In the genomic region with DNA sequence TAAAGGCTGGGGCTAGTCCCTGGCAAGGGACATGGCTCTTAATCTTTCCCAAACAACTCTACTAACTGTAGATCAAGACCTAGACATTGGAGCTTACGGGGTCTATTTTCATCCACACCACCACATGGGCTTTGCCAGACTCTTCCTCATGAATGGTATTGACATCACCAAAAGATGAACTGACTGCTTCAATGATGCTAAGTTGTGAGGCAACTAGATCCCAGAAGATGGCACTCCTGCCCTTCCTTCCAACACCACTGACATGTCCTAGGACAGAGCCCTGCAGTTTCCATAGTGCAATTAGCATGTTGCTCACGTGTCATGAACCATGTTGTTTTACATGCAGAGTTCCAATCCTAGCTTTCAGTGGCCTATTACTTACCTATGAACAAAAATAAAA, we compare ENCODE assay signal across 13 mouse cellular contexts.
DNase-seq lines count a peak whose midpoint lies in the region; ATAC-seq and TF ChIP-seq lines count a peak whose summit lies in the region.
"Had no signal": no experiment of that assay in that cellular context is flagged by ENCODE, and none has a peak within 500 bp of the region (broad histone marks: within the 10 kb centered on the region; RNA-seq: fewer than 3 reads in every experiment).

No protein-coding gene starts in this region.

- no peak for TF ChIP-seq POLR2A in cerebellum, adult 2 months (IDR thresholded peaks at IDR 0.05; ENCODE audit: borderline replicate concordance, insufficient read depth, low read length)

- no peaks in the 10 kb centered on the region for H3K9me3 ChIP-seq in intestine, postnatal 0 days (ENCODE audit: control insufficient read depth)
- H3K9me3 ChIP-seq in intestine, embryonic 15.5 days = no peaks in the 10 kb centered on the region
- no peaks in the 10 kb centered on the region for H3K9me3 ChIP-seq in lung, embryonic 14.5 days (ENCODE audit: low read depth, low read length)
- H3K9me3 ChIP-seq: limb, embryonic 13.5 days; midbrain, embryonic 12.5 days had no signal

- peak in 1 of 2 experiments; percentile 12 for DNase-seq in cerebellum, adult 2 months
- DNase-seq in cerebellum, adult 11 months = no peak
- no peak for DNase-seq in lung, embryonic 14.5 days
- DNase-seq in lung, postnatal 25 days (ENCODE audit: low spot score) = no peak
- DNase-seq in brain, adult 2 months (ENCODE audit: low read depth, low spot score) = peak; percentile 57
- no peak for DNase-seq in urinary bladder, adult 18-20 months (ENCODE audit: low spot score in 2 of 2)
- DNase-seq: heart, postnatal 4 days; kidney, adult 11 months; lung, postnatal 36 days had no signal

- H3K4me2 ChIP-seq in intestine, postnatal 0 days (replicated peaks; ENCODE audit: low read depth) = no peak overlapping the region
- no peak overlapping the region for H3K4me2 ChIP-seq in intestine, embryonic 15.5 days (replicated peaks)
- H3K4me2 ChIP-seq in lung, embryonic 14.5 days = no peak overlapping the region
- H3K4me2 ChIP-seq: limb, embryonic 13.5 days; midbrain, embryonic 12.5 days had no signal

- H3K4me3 ChIP-seq in cerebellum, adult 2 months (replicated peaks; ENCODE audit: insufficient read depth, low read depth, low read length) = no peak overlapping the region
- no peak overlapping the region for H3K4me3 ChIP-seq in intestine, postnatal 0 days (ENCODE audit: low read depth, low read length)
- no peak overlapping the region for H3K4me3 ChIP-seq in intestine, embryonic 15.5 days (replicated peaks)
- no peak overlapping the region for H3K4me3 ChIP-seq in lung, embryonic 14.5 days (ENCODE audit: low read depth, low read length)
- H3K4me3 ChIP-seq: limb, embryonic 13.5 days; midbrain, embryonic 12.5 days had no signal

- no peaks in the 10 kb centered on the region for H3K36me3 ChIP-seq in intestine, postnatal 0 days (ENCODE audit: control insufficient read depth, insufficient read depth)
- H3K36me3 ChIP-seq in intestine, embryonic 15.5 days = no peaks in the 10 kb centered on the region
- no peaks in the 10 kb centered on the region for H3K36me3 ChIP-seq in lung, embryonic 14.5 days (ENCODE audit: insufficient read depth)
- H3K36me3 ChIP-seq: limb, embryonic 13.5 days; midbrain, embryonic 12.5 days had no signal

- WGBS in cerebellum, adult 2 months = 78% methylated on average over 2 of the region's 2 CpGs
- WGBS in intestine, postnatal 0 days = 87% methylated on average over 2 of the region's 2 CpGs
- WGBS in intestine, embryonic 15.5 days = 79% methylated on average over 2 of the region's 2 CpGs
- 85% methylated on average over 2 of the region's 2 CpGs for WGBS in lung, embryonic 14.5 days

- peak; percentile 53; the same call in 1 of the 2 replicates for TF ChIP-seq CTCF in cerebellum, adult 2 months (IDR thresholded peaks at IDR 0.05; ENCODE audit: borderline replicate concordance, insufficient read depth, low read depth, low read length)
- peak; percentile 60 for TF ChIP-seq CTCF in intestine, postnatal 0 days (IDR thresholded peaks at IDR 0.05; ENCODE audit: low read depth)
- peak; percentile 37 for TF ChIP-seq CTCF in lung, embryonic 14.5 days (IDR thresholded peaks at IDR 0.05; ENCODE audit: low read depth)

- H3K4me1 ChIP-seq in cerebellum, adult 2 months (ENCODE audit: control insufficient read depth, insufficient read depth, low read length) = no peaks in the 10 kb centered on the region
- 0 out of 2 replicates have a peak, but pooled peaks cover 2% of the 10 kb centered on the region for H3K4me1 ChIP-seq in intestine, postnatal 0 days (replicated peaks; ENCODE audit: control insufficient read depth, insufficient read depth, low read length)
- peaks cover 3% of the 10 kb centered on the region for H3K4me1 ChIP-seq in intestine, embryonic 15.5 days (replicated peaks)
- no peaks in the 10 kb centered on the region for H3K4me1 ChIP-seq in lung, embryonic 14.5 days (ENCODE audit: insufficient read depth)
- H3K4me1 ChIP-seq: midbrain, embryonic 12.5 days had no signal

- H3K27me3 ChIP-seq in cerebellum, adult 2 months (ENCODE audit: control insufficient read depth, insufficient read depth, low read length) = no peaks in the 10 kb centered on the region
- H3K27me3 ChIP-seq in intestine, postnatal 0 days (replicated peaks; ENCODE audit: control insufficient read depth, insufficient read depth, low read length) = no peaks in the 10 kb centered on the region
- no peaks in the 10 kb centered on the region for H3K27me3 ChIP-seq in intestine, embryonic 15.5 days (replicated peaks)
- H3K27me3 ChIP-seq in lung, embryonic 14.5 days (ENCODE audit: insufficient read depth, low read length) = no peaks in the 10 kb centered on the region
- H3K27me3 ChIP-seq: limb, embryonic 13.5 days; midbrain, embryonic 12.5 days had no signal

- no peak for ATAC-seq in intestine, postnatal 0 days
- no peak for ATAC-seq in intestine, embryonic 15.5 days
- ATAC-seq in lung, embryonic 14.5 days (ENCODE audit: insufficient read depth) = no peak

- no peak overlapping the region for H3K27ac ChIP-seq in cerebellum, adult 2 months (ENCODE audit: insufficient read depth, low read length)
- no peak overlapping the region for H3K27ac ChIP-seq in intestine, postnatal 0 days (ENCODE audit: low read depth, low read length)
- H3K27ac ChIP-seq in intestine, embryonic 15.5 days = no peak overlapping the region
- H3K27ac ChIP-seq in lung, embryonic 14.5 days (ENCODE audit: low read depth) = no peak overlapping the region
- H3K27ac ChIP-seq: limb, embryonic 13.5 days; midbrain, embryonic 12.5 days had no signal

- no peak overlapping the region for H3K9ac ChIP-seq in intestine, postnatal 0 days (ENCODE audit: low read depth, low read length)
- no peak overlapping the region for H3K9ac ChIP-seq in intestine, embryonic 15.5 days
- no peak overlapping the region for H3K9ac ChIP-seq in lung, embryonic 14.5 days
- H3K9ac ChIP-seq: limb, embryonic 13.5 days; midbrain, embryonic 12.5 days had no signal
